Mouse (Mus musculus) thymus, postnatal 4 days (tissue): Measurements from ENCODE around the gene Vegfa.

Experiments
- DNase-seq: peaks from one replicate; pipeline ENCODE4 v3.0.0; 2021

Vegfa gene

GRCm38 (mm10) chr17:46025207-46025606 lies 7.0 kb downstream of the Vegfa start:
- no peak for DNase-seq

DNA sequence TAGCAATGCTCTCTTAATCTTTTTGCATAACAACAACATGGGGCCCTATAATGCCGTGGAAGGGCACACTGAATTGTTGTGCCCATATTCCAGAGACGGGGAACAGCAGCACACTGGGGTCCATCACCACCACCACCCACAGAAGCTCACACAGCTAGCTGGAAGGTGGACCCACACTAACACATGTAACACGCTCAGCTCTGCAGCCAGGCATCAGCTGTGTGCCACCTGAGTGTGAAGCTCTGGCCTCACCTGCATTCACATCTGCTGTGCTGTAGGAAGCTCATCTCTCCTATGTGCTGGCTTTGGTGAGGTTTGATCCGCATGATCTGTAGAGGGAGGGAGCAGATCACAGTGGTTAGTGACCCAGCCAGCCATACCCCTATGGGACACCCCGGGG lies 8.0 kb downstream of the Vegfa start:
- DNase-seq: no peak

DNA sequence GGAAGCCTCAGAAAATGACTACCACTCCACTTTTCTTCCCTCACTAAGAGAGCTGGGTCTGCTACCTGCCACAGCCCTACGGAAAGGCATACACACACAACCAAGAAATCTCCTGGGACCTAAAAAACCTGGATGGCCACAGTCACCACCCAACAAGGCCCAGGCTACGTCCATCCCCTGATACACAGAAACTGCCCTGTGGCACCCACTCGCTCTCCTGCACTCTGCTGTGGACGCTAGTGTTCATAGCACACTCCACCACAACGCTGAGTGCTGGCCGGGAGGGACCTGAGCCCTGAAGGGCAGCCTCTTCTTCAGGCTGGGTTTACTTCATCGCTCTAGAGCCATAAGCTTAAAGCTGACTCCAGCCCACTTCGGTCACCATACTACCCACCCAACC lies 8.6 kb downstream of the Vegfa start:
- DNase-seq: no peak

- DNase-seq: no peak
Observed at GRCm38 (mm10) chr17:46022934-46023333, 9.2 kb downstream of the Vegfa start.

GRCm38 (mm10) chr17:46022427-46022826 lies 9.7 kb downstream of the Vegfa start:
- DNase-seq: no peak

- DNase-seq: no peak
Observed at GRCm38 (mm10) chr17:46021760-46022159, 10.4 kb downstream of the Vegfa start.

DNA sequence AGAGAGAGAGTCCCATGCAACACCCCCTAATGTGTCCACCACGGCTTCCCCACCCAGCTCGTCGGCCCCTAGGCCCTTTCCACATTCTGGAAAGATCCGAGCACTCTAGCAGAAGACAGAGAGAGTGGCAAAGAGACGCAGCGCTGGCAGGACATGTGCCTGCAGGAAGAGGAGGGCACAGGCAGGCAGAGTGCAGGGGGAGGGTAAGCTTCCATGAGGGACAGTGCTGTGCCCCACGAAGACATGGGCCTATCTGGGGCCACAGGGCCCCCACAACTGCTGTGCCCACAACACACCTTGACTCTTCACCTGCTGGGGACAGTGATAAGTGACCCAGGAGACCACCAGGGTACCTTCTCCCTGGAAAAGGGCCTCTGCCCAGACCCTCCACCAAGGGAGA lies 11.0 kb downstream of the Vegfa start:
- DNase-seq: no peak

DNA sequence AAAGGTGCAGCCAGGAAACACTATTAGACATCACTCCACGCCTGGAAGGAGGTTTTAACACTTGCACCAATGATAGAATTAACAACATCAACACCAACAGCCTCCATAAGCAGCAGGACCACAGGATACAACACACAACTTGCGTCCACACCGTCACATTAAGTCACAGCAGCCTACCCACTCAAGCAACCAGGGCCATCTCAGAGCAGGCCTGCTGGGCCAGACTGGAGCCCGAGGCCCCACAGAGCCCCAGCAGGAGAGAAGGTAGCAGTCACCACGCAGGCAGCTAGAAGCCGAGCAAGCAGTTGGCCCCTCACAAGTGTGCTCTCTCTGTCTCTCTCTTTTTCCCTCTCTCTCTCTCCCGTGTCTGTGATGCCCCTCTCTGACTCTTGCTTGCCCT lies 11.6 kb downstream of the Vegfa start:
- no peak for DNase-seq

GRCm38 (mm10) chr17:46018736-46019004 lies 13.5 kb downstream of the Vegfa start:
- DNase-seq: no peak

DNA sequence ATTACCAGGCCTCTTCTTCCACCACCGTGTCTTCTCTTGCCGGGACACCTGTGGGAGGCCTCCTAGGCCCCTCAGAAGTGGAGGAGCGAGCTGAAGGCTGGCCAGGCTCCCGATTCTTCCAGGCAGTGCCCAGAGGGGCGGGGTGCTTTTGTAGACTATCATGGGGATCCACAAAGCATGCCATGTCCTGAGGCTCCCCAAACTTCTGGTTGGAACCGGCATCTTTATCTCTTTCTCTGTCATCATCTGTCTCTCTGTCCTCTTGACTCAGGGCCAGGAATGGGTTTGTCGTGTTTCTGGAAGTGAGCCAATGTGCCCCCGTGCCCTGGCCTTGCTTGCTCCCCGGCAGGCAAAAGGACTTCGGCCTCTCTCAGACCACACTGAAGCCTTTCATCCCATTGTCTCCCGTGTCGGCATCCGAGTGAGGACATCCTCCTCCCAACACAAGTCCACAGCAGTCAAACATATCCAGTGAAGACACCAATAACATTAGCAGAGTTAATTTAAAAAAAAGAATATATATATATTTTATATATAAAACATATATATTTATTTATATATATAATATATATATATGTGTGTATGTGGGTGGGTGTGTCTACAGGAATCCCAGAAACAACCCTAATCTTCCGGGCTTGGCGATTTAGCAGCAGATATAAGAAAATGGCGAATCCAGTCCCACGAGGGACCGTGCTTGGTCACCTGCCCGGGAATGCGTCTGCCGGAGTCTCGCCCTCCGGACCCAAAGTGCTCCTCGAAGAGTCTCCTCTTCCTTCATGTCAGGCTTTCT lies 14.0 kb downstream of the Vegfa start:
- DNase-seq: no peak

DNA sequence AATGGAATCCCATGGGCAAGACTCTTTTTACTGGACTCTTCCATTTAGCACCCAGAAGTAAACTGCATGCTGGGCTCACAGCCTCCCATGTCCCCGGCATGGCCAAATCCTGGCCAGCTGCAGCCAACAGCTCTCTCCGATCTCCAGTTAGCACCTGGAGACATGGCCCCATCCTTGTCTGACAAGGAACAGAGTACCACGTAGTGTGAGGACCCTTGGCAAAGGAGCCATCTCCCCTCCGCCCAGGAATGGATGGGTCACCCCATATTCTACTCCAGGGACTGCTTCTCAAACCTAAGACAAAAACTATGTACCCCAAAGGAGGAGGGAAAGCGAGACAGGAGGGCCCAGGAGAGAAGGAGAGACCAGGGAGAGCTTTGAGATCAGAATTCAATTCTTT lies 15.6 kb downstream of the Vegfa start:
- DNase-seq: no peak

DNA sequence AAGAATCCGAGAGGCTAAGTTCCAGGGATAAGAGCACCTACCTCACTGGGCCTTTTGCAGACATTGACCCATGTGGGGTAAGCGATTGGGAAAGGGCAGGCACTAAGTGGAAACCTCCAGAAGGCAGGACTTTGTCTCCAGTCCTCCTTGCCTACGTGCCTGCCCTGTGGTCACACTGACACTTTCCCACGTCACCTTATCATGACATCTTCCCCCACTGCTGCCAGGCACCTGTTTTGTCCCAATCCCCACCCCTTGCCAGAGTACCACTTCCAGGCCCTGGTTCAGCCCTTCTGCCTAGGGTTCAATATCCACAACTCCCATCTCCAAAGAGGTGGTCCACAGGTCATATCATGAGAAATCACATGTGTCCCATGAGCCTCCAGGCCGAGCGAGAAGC lies 16.2 kb downstream of the Vegfa start:
- no peak for DNase-seq

DNA sequence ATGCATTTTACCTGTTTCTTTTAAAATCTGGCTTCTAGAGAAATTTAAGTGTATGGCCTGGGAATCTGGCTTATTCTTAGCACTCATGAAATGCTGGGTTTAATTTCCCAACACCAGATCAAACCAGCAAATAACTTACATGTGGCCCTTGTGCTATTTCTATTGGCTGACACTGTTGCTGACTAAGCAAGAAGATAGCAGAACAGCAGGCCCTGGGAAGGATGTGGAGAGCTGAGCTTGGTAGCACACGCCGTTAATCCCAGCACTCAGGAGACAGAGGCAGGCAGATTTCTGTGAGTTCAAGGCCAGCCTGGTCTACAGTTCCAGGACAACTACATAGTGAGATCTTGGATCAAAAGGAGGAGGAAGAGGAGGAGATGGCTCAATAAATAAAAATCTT lies 17.2 kb downstream of the Vegfa start:
- no peak for DNase-seq

- DNase-seq: no peak
Observed at GRCm38 (mm10) chr17:46013549-46013948, 18.6 kb downstream of the Vegfa start.

DNA sequence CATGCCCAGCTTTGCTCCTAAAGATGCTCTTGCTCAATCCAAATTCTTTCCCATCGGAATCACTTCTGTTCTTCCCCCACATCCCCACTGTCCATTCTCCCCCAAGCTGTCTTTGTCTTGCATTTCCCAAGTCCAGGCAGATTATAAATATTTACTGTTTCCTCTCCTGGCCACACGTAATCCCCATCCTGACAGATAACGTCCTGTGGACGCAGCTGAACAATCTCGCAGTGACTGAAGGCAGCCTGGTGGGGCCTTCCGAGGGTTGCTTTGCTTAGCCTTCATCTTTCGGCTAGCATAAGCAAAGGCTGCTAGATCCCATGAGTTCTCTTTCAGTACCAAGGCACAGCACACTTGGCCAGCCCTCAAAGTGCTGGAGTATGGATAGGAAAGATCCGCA lies 20.0 kb downstream of the Vegfa start:
- no peak for DNase-seq

- DNase-seq: no peak
Observed at GRCm38 (mm10) chr17:46010462-46010861, 21.7 kb downstream of the Vegfa start.

DNA sequence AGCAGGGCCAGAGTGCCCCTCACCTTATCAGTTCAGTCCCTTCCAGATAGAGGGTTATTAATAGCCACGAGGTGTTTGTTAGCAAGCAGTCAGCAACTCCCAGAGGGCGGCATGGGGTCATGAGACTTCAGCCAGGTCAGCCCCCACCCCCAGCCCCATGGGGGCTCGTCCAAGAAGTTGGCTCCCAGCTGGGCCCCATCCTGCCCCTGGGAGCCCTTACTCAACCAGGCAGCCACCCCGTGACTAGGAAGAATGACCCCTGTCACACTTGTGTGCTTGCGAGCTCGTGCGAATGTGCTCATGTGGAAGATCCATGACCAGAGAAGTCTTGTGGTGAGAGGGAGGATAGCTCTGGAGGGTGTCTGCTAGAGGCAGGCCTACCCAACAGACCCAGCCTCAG lies 23.0 kb downstream of the Vegfa start:
- DNase-seq: no peak

DNA sequence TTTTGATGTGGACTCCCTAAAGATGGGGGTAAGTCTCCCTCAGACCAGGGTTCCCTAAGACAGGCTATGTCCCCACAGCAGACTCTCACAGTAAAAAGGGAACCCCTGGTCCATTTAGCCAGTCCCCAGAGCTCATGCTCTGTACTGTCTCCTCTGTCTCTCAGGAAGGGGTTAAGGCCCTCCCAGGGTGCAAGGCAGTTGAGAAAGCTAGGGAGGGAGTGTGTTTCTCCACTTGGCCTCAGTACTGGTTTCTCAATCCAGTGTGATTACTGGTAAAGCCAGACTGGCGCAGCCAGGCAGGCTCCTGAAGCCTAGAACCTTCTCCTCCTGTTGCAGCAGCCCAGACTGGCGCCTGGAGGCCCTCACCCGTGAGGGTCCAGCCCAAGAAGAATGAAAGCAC lies 26.7 kb downstream of the Vegfa start:
- no peak for DNase-seq

- no peak for DNase-seq
Observed at GRCm38 (mm10) chr17:46004482-46004881, 27.7 kb downstream of the Vegfa start.

- no peak for DNase-seq
Observed at GRCm38 (mm10) chr17:46003717-46004481, 28.3 kb downstream of the Vegfa start.

DNA sequence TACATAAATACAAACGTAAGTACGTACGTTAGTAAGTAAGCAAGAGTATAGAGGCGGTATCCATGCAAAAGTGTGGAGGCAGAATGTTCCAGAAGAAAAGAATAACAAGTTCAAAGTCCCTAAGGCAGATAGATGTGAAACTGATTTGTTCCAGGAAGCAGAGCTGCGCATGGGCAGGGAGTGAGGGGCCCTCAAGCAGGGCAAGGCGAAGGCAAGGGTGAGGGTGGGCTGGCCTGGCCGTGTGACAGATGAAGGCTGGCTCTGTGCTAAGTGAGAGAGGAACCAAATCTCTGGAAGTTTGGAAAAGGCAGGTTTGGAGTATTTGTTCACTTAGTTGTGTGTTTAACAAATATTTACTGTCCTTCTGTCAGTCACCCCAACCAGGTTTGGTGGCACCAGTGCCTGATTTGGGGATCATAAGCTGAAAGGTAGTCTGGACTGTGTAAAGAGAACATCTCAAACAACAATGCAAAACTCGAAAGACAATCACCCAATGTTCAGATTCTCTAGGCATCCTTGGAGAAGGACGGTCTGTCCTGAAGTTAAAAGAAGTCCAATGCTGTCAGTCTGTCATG lies 32.7 kb downstream of the Vegfa start:
- no peak for DNase-seq

- DNase-seq: no peak
Observed at GRCm38 (mm10) chr17:45998363-45998762, 33.8 kb downstream of the Vegfa start.

- no peak for DNase-seq
Observed at GRCm38 (mm10) chr17:45996921-45997444, 35.2 kb downstream of the Vegfa start.

- no peak for DNase-seq
Observed at GRCm38 (mm10) chr17:45994281-45994817, 37.8 kb downstream of the Vegfa start.
